Mouse (Mus musculus) midbrain, embryonic 11.5 days (tissue): ENCODE measurements at regions not wholly inside any gene's neighbourhood (a gene's known extent, or its start where the extent isn't known, plus 50 kb on each side); places are given as distances from the start of the nearest gene placed in this dataset.
A peak's percentile ranks its signal among the peaks of the same experiment; 100 is the strongest.
"Not testable (repeated sequence)": the region's sequence is repeated elsewhere in the genome, so short reads cannot be mapped to it uniquely, and the experiment has no call there.

ENCODE experiments used
- ATAC-seq: fragments of 200-750 bp; cut with Nextera tagmentation; 2 replicates; pipeline ENCODE4 v1.8.0; 2017; ENCODE audit warnings: moderate TSS enrichment, moderate library complexity; ENCODE audit not compliant: low FRiP score
- DNase-seq: peaks from one replicate; pipeline ENCODE4 v3.0.0; 2015; ENCODE audit warnings: low spot score; ENCODE audit errors: missing footprints
- H3K27ac ChIP-seq: fragments of 300-500 bp; sonication (generic); 2 replicates; pipeline ENCODE4 v1.5.1; 2014; ENCODE audit warnings: low read depth, low read length
- H3K27me3 ChIP-seq: fragments of 300-500 bp; sonication (generic); 2 replicates; pipeline ENCODE4 v1.6.1; 2014; ENCODE audit warnings: mild to moderate bottlenecking, low read length, moderate library complexity, mixed read lengths; ENCODE audit not compliant: control insufficient read depth, insufficient read depth
- H3K36me3 ChIP-seq: fragments of 300-500 bp; sonication (generic); 2 replicates; pipeline ENCODE4 v1.6.1; 2014; ENCODE audit warnings: mild to moderate bottlenecking, low read length, moderate library complexity, mixed read lengths; ENCODE audit not compliant: control insufficient read depth, insufficient read depth
- H3K4me1 ChIP-seq: fragments of 300-500 bp; sonication (generic); 2 replicates; pipeline ENCODE4 v1.6.1; 2014; ENCODE audit warnings: low read length; ENCODE audit not compliant: control insufficient read depth, insufficient read depth
- H3K4me2 ChIP-seq: fragments of 300-500 bp; sonication (generic); 2 replicates; pipeline ENCODE4 v1.6.1; 2014; ENCODE audit warnings: mild to moderate bottlenecking, moderate library complexity
- H3K4me3 ChIP-seq: fragments of 300-500 bp; sonication (generic); 2 replicates; pipeline ENCODE4 v1.5.1; 2014; ENCODE audit warnings: low read depth, low read length
- H3K9ac ChIP-seq: fragments of 300-500 bp; sonication (generic); 2 replicates; pipeline ENCODE4 v1.6.1; 2014; ENCODE audit warnings: low read length
- H3K9me3 ChIP-seq: fragments of 300-500 bp; sonication (generic); 2 replicates; pipeline ENCODE4 v1.6.1; 2016; ENCODE audit warnings: low read length; ENCODE audit not compliant: control insufficient read depth
- WGBS: fragments of 180-500 bp; shearing (Covaris S2); extraction: QIAGEN DNeasy Blood & Tissue Kit; methylation state at CpG from one replicate; pipeline ENCODE4 v1.1.7; 2014; 5-methylcytosine and 5-hydroxymethylcytosine counted together

GRCm38 (mm10) chr2:107945837-107946451 is 655.5 kb downstream of the Kcna4 start:
- Histone ChIP-seq H3K36me3 (no peaks in the 10 kb centered on the region), H3K4me2 (no peak overlapping the region), H3K27me3 (no peaks in the 10 kb centered on the region; the same call in 1 of the 2 replicates), H3K4me3 (no peak overlapping the region), H3K9me3 (no peaks in the 10 kb centered on the region), H3K9ac (no peak overlapping the region), H3K27ac (no peak overlapping the region), H3K4me1 (no peaks in the 10 kb centered on the region)
- whole genome bisulfite sequencing: 2% methylated on average over 3 of the region's 3 CpGs
- peak; percentile 92 for ATAC-seq
- peak; percentile 90 for DNase-seq

- not testable (repeated sequence) for H3K27ac ChIP-seq, H3K4me1 ChIP-seq, H3K4me3 ChIP-seq, H3K36me3 ChIP-seq, ATAC-seq, DNase-seq, H3K9ac ChIP-seq, H3K27me3 ChIP-seq, H3K9me3 ChIP-seq, H3K4me2 ChIP-seq
- 88% methylated on average over 9 of the region's 9 CpGs for WGBS
Observed at GRCm38 (mm10) chr2:107955608-107956127, 665.2 kb downstream of the Kcna4 start.

- not testable (repeated sequence) for H3K9ac ChIP-seq, H3K27me3 ChIP-seq, DNase-seq, H3K9me3 ChIP-seq, ATAC-seq, H3K4me1 ChIP-seq, H3K36me3 ChIP-seq, H3K27ac ChIP-seq, H3K4me2 ChIP-seq, H3K4me3 ChIP-seq
- WGBS: 93% methylated on average over 8 of the region's 8 CpGs
Observed at GRCm38 (mm10) chr2:107963921-107964320, 673.5 kb downstream of the Kcna4 start.

- H3K36me3 ChIP-seq: no peaks in the 10 kb centered on the region
- H3K9ac ChIP-seq: no peak overlapping the region
- no peaks in the 10 kb centered on the region for H3K9me3 ChIP-seq
- no peak overlapping the region for H3K4me3 ChIP-seq
- no peak for ATAC-seq
- WGBS: 90% methylated on average over 2 of the region's 2 CpGs
- H3K4me1 ChIP-seq: peaks cover 3% of the 10 kb centered on the region; the same call in 1 of the 2 replicates
- DNase-seq: no peak
- no peak overlapping the region for H3K4me2 ChIP-seq
- no peaks in the 10 kb centered on the region for H3K27me3 ChIP-seq
- H3K27ac ChIP-seq: no peak overlapping the region
Observed at GRCm38 (mm10) chr2:107964841-107965240, 674.4 kb downstream of the Kcna4 start.

- peak; percentile 80 for DNase-seq
- Histone ChIP-seq H3K4me1 (peaks cover 3% of the 10 kb centered on the region; the same call in 1 of the 2 replicates), H3K36me3 (no peaks in the 10 kb centered on the region), H3K4me3 (no peak overlapping the region), H3K9ac (no peak overlapping the region), H3K4me2 (no peak overlapping the region), H3K9me3 (no peaks in the 10 kb centered on the region), H3K27me3 (no peaks in the 10 kb centered on the region), H3K27ac (no peak overlapping the region)
- WGBS: 72% methylated on average over 7 of the region's 7 CpGs
- peak; percentile 60; the same call in 1 of the 2 replicates for ATAC-seq
Observed at GRCm38 (mm10) chr2:107965336-107966306, 675.2 kb downstream of the Kcna4 start.

GRCm38 (mm10) chr2:107968526-107968925 is 678.1 kb downstream of the Kcna4 start:
- DNase-seq (no peak), ATAC-seq (peak; percentile 58; the same call in 1 of the 2 replicates)
- 42% methylated on average over 2 of the region's 2 CpGs for WGBS
- H3K4me1 ChIP-seq: peaks cover 3% of the 10 kb centered on the region; the same call in 1 of the 2 replicates
- H3K36me3 ChIP-seq: no peaks in the 10 kb centered on the region
- no peaks in the 10 kb centered on the region for H3K27me3 ChIP-seq
- no peak overlapping the region for H3K4me3 ChIP-seq
- no peak overlapping the region for H3K9ac ChIP-seq
- no peaks in the 10 kb centered on the region for H3K9me3 ChIP-seq
- H3K27ac ChIP-seq: no peak overlapping the region
- no peak overlapping the region for H3K4me2 ChIP-seq

GRCm38 (mm10) chr2:107969526-107969925 is 679.1 kb downstream of the Kcna4 start:
- DNase-seq (peak; percentile 64), ATAC-seq (peak; percentile 51; the same call in 1 of the 2 replicates)
- peaks cover 3% of the 10 kb centered on the region; the same call in 1 of the 2 replicates for H3K4me1 ChIP-seq
- no peaks in the 10 kb centered on the region for H3K27me3 ChIP-seq
- no peak overlapping the region for H3K27ac ChIP-seq
- H3K36me3 ChIP-seq: no peaks in the 10 kb centered on the region
- H3K4me2 ChIP-seq: no peak overlapping the region
- no peak overlapping the region for H3K4me3 ChIP-seq
- no peaks in the 10 kb centered on the region for H3K9me3 ChIP-seq
- 89% methylated on average over 2 of the region's 2 CpGs for WGBS
- no peak overlapping the region for H3K9ac ChIP-seq

GRCm38 (mm10) chr2:107973528-107973927 is 683.1 kb downstream of the Kcna4 start:
- no peaks in the 10 kb centered on the region for H3K4me1 ChIP-seq
- H3K9ac ChIP-seq: no peak overlapping the region
- no peaks in the 10 kb centered on the region for H3K27me3 ChIP-seq
- no peaks in the 10 kb centered on the region for H3K9me3 ChIP-seq
- ATAC-seq (no peak), DNase-seq (peak; percentile 45)
- WGBS: 73% methylated on average over 4 of the region's 4 CpGs
- H3K4me3 ChIP-seq: no peak overlapping the region
- H3K36me3 ChIP-seq: no peaks in the 10 kb centered on the region
- H3K27ac ChIP-seq: no peak overlapping the region
- H3K4me2 ChIP-seq: no peak overlapping the region

GRCm38 (mm10) chr2:107994831-107995230 is 704.4 kb downstream of the Kcna4 start:
- no peaks in the 10 kb centered on the region for H3K9me3 ChIP-seq
- no peak for DNase-seq
- no peak overlapping the region for H3K4me2 ChIP-seq
- no peaks in the 10 kb centered on the region for H3K27me3 ChIP-seq
- H3K4me1 ChIP-seq: no peaks in the 10 kb centered on the region
- H3K9ac ChIP-seq: no peak overlapping the region
- H3K27ac ChIP-seq: no peak overlapping the region
- 75% methylated on average over 6 of the region's 6 CpGs for WGBS
- no peak for ATAC-seq
- H3K36me3 ChIP-seq: no peaks in the 10 kb centered on the region
- H3K4me3 ChIP-seq: no peak overlapping the region
